Mouse (Mus musculus) kidney, adult 2 months (tissue): ENCODE results near the gene Plxdc1. TPM values are rescaled to one million over a fixed set of nuclear protein-coding genes. Genes with fewer than 3 reads are reported as not detected.

Experiments
- DNase-seq: peaks from one replicate; pipeline ENCODE4 v3.0.0; 2021
- H3K27ac ChIP-seq: fragments of 200-500 bp; 2 replicates; pipeline ENCODE4 v1.5.1; 2012; ENCODE audit warnings: low read depth, low read length, control low read depth, inconsistent platforms; ENCODE audit not compliant: insufficient read depth
- H3K27me3 ChIP-seq: fragments of 200-500 bp; replicated peaks from 2 replicates; pipeline ENCODE4 v1.6.1; 2012; ENCODE audit warnings: mild to moderate bottlenecking, moderate library complexity, low read length, inconsistent platforms; ENCODE audit not compliant: control insufficient read depth, insufficient read depth
- H3K36me3 ChIP-seq: fragments of 200-500 bp; 2 replicates; pipeline ENCODE4 v1.6.1; 2012; ENCODE audit warnings: mild to moderate bottlenecking, moderate library complexity, low read length, inconsistent platforms; ENCODE audit not compliant: control insufficient read depth, insufficient read depth
- H3K4me1 ChIP-seq: fragments of 200-500 bp; 2 replicates; pipeline ENCODE4 v1.6.1; 2011; ENCODE audit warnings: low read length; ENCODE audit not compliant: control insufficient read depth, insufficient read depth
- H3K4me3 ChIP-seq: fragments of 200-500 bp; 2 replicates; pipeline ENCODE4 v1.5.1; 2011; ENCODE audit warnings: mild to moderate bottlenecking, low read depth, low read length, control low read depth; ENCODE audit not compliant: insufficient read depth
- CTCF ChIP-seq: fragments of 200-500 bp; conservative IDR thresholded peaks from 2 replicates; pipeline ENCODE4 v1.5.1; 2011; ENCODE audit warnings: low read depth, mild to moderate bottlenecking, control low read depth, low read length, moderate library complexity, mixed read lengths; ENCODE audit not compliant: insufficient read depth, insufficient read length
- POLR2A ChIP-seq: fragments of 200-500 bp; IDR thresholded peaks from one replicate; pipeline ENCODE4 v1.6.1; 2011; ENCODE audit warnings: low read depth, low read length, control low read depth
- WGBS: fragments of 180-500 bp; shearing (Covaris S2); methylation state at CpG from one replicate; pipeline ENCODE4 v1.1.7; 2018; 5-methylcytosine and 5-hydroxymethylcytosine counted together
- polyA plus RNA-seq: library from polyadenylated mRNA; depleted of rRNA; stranded (reverse); fragments of >200 nt; gene quantifications from 2 replicates; pipeline ENCODE4 v1.2.3, GENCODE M21; 2012

The Plxdc1 gene
- polyA plus RNA-seq, 1 experiment = 1.0 TPM

DNA sequence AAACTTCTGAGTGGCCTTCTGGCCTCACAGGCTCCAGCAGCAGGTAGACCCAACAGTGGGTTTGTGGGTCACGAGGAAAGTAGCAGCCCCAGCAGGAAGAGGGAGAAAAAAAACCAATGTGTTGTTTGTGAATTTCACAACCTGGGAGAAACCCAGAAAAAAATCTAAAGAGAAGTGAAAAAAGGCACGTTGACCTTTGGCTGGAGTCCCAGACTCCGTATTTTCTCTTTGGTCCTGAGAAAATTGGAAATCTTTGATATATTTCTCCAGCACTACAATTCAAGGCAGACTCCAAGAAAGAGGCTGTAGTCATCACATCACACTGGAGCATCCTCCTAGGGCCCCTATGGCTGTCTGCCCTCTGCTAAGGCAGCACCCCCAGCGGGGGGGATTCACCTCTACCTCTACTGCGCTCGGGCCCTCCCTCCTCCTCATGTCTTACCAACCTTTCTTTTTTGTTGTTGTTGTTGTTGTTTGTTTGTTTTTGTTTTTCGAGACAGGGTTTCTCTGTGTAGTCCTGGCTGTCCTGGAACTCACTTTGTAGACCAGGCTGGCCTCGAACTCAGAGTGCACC lies 11.2 kb upstream of the Plxdc1 start:
- 71% methylated on average over 8 of the region's 8 CpGs for WGBS
- no peaks in the 10 kb centered on the region for H3K36me3 ChIP-seq
- no peaks in the 10 kb centered on the region for H3K4me1 ChIP-seq
- no peaks in the 10 kb centered on the region for H3K27me3 ChIP-seq
- DNase-seq = no peak
- no peak overlapping the region for H3K27ac ChIP-seq
- H3K4me3 ChIP-seq = no peak overlapping the region
- TF ChIP-seq CTCF = no peak
- TF ChIP-seq POLR2A = no peak

DNA sequence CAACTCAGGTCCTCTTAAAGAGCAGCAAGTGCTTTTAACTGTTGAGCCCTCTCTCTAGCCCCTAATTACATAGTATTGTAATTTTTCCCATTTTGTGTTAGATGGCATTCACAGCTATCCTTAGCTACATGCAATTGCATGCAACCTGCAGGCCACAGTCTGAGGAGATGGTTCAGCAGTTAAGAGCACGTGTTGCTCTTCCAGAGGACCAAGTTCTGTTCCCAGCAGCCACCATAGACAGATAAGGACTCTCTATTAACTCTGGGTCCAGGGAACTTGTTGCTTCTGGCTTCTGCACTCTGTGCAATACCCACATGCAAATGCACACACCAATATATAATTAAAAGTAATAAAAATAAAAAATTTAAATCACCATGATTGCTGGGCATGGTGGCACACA lies 10.4 kb upstream of the Plxdc1 start:
- H3K27me3 ChIP-seq = no peaks in the 10 kb centered on the region
- H3K4me1 ChIP-seq = no peaks in the 10 kb centered on the region
- no peak overlapping the region for H3K27ac ChIP-seq
- H3K36me3 ChIP-seq = no peaks in the 10 kb centered on the region
- no peak for TF ChIP-seq POLR2A
- no peak overlapping the region for H3K4me3 ChIP-seq
- DNase-seq = no peak
- WGBS = 94% methylated on average over 1 of the region's 1 CpGs

DNA sequence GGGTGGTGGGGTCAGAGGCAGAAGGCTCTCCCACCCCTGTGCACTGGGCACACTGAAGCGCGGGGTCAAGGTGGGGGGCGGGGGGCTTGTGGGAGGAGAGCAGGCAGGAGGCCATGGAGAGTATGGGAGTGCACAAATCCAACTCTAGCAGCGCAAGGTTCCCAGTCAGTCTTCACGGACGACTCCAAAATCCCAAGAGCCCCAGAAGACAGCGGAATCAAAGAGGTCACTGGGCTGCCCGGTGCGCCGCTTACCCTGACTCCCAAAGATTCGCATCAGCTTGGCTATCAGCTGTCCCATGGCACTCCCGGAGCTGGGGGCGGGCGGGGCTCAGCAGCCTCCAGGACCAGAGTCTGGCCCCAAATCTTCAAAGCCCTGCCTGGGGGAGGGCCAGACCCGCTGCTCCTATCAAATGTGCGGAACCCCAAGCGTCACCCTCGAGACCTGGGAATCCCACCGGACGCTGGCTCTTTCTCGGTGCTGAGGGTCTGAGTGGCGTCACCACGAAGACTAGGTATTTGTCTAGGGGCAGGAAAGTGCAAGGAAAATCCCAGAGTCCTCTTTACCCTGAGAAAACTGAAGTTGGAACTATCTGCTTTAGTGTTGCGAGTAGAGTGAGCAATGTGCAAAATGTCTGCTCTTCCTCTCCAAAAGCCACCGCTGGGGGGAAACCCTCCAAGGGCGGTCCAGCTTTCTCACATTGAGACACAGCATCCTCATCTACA lies 9.5 kb upstream of the Plxdc1 start, which contains the start of gene Arl5c:
TSS of gene Arl5c (minus strand) at position 618 of the 725 bp plus-strand sequence.
- no peak within 1 kb of the TSS for H3K27ac ChIP-seq
- WGBS = 8% methylated on average over 26 of the region's 26 CpGs
- peak; percentile 32 for DNase-seq

DNA sequence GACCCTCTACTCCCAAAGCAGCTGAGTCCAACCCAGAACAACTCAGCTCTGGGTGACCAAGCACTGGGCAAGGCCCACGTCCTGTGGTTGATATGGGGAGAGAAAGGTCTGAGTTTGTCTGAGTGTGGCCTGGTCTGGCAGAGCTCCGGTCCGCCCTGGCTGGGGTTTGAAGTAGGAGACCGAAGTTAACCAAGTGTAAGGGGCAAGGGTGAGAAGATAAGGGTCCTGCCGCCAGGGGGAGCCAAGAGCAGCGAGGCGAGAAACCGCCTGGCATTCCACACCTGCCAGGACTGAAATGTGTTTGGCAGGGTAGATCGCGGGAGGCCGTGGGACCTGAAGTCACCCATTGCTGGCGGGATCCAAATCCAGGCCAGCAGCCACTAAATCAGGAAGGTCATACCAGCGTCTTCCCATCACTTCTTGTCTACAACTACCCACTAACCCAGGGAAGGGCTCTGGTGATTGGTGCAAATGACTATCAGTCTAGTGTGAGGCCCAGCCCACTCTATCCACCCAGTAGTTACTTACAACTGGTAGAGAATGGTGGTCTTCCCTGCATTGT lies 8.4 kb upstream of the Plxdc1 start:
- peak; percentile 82 for TF ChIP-seq CTCF
- no peak for TF ChIP-seq POLR2A
- no peaks in the 10 kb centered on the region for H3K4me1 ChIP-seq
- peak; percentile 87 for DNase-seq
- H3K4me3 ChIP-seq = peak overlapping the region; percentile 45
- H3K27ac ChIP-seq = no peak overlapping the region
- H3K27me3 ChIP-seq = no peaks in the 10 kb centered on the region
- no peaks in the 10 kb centered on the region for H3K36me3 ChIP-seq
- 5% methylated on average over 13 of the region's 13 CpGs for WGBS

More for the DNA sequence above, 9.5 kb upstream of the Plxdc1 start, which contains the start of gene Arl5c:
- H3K4me1 ChIP-seq = no peaks in the 10 kb centered on the region
- H3K36me3 ChIP-seq = no peaks in the 10 kb centered on the region
- peak within 1 kb of the TSS; percentile 45 for H3K4me3 ChIP-seq
- no peaks in the 10 kb centered on the region for H3K27me3 ChIP-seq
- TF ChIP-seq POLR2A (no peak), CTCF (no peak)

- Histone ChIP-seq H3K27ac (peak overlapping the region; percentile 49), H3K4me3 (peak overlapping the region; percentile 82), H3K36me3 (no peaks in the 10 kb centered on the region), H3K4me1 (no peaks in the 10 kb centered on the region), H3K27me3 (no peaks in the 10 kb centered on the region)
- no peak for TF ChIP-seq CTCF
- TF ChIP-seq POLR2A = no peak
- DNase-seq = peak; percentile 95
- WGBS = under 1% methylated on average over 26 of the region's 26 CpGs
Measured at GRCm38 (mm10) chr11:97988530-97989096, 2.4 kb upstream of the Plxdc1 start.

DNA sequence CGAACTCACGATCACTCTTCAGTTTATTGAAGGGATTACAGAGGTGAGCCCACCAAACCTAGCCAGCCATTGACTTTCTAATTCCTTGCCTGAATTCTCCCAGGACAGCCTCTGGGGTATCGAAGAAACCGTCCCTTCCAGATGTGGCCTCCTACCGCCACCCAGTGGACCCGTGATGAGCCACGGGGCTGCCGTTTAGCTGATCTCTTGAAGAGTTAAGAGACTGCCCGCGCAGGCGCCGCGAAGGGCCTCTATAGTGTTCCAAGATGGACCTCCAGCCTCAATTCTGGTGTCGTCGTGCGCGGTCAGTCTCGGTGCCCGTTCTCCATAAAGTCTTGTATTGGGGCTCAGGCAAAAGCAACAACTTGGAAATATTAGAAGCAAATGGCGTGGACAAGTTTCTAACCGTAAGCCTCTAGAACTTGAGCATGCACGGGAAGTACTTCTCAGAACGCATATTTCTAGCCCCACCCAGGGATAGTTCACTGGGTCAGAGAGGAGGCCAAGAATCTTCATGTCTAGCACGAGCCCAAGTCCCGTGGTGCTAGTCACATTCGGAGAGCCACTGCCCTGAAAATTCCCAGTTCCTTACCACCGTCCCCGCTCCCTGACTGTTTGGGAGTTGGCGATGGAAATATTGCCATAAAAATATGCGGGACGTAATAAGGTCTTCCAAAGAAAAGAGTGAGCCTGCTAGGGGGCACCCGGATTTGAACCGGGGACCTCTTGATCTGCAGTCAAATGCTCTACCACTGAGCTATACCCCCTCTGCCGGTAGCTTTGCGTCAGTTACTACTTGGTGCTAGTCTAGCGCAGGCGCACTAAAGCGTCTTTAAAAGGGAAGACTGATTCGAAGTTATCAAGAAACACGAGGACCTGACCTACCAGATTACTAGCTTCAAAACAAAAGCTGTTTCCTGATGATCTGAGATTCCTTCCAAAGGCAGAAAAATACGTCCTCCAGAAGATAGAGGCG lies 1.6 kb upstream of the Plxdc1 start:
- peak overlapping the region; percentile 82 for H3K4me3 ChIP-seq
- H3K4me1 ChIP-seq = no peaks in the 10 kb centered on the region
- H3K27me3 ChIP-seq = no peaks in the 10 kb centered on the region
- peak; percentile 97 for DNase-seq
- WGBS = 2% methylated on average over 42 of the region's 42 CpGs
- TF ChIP-seq POLR2A (no peak), CTCF (peak; percentile 91)
- H3K36me3 ChIP-seq = no peaks in the 10 kb centered on the region
- H3K27ac ChIP-seq = peak overlapping the region; percentile 49
